Mouse (Mus musculus) brain, embryonic 14.5 days (tissue): ENCODE results near the gene Trim41.

Experiments
- CTCF ChIP-seq: fragments of 200-500 bp; IDR thresholded peaks from 2 replicates; pipeline ENCODE4 v1.5.1; 2012; ENCODE audit warnings: inconsistent platforms, mild to moderate bottlenecking, moderate library complexity, borderline replicate concordance; ENCODE audit not compliant: insufficient read depth, insufficient read length; ENCODE audit errors: extremely low read depth
- POLR2A ChIP-seq: fragments of 200-500 bp; IDR thresholded peaks from 2 replicates; pipeline ENCODE4 v1.6.1; 2012; ENCODE audit warnings: mild to moderate bottlenecking, inconsistent platforms, borderline replicate concordance; ENCODE audit not compliant: poor library complexity, insufficient read depth, insufficient read length, severe bottlenecking; ENCODE audit errors: extremely low read depth

GRCm38 (mm10) chr11:48816800-48817665 lies at the start of gene Trim41:
- TF ChIP-seq CTCF (no peak), POLR2A (no peak; the same call in 1 of the 2 replicates)
